Mouse (Mus musculus): ENCODE measurements around the gene Olfr1417.
A peak's percentile ranks its signal among the peaks of the same experiment; 100 is the strongest.

DNA sequence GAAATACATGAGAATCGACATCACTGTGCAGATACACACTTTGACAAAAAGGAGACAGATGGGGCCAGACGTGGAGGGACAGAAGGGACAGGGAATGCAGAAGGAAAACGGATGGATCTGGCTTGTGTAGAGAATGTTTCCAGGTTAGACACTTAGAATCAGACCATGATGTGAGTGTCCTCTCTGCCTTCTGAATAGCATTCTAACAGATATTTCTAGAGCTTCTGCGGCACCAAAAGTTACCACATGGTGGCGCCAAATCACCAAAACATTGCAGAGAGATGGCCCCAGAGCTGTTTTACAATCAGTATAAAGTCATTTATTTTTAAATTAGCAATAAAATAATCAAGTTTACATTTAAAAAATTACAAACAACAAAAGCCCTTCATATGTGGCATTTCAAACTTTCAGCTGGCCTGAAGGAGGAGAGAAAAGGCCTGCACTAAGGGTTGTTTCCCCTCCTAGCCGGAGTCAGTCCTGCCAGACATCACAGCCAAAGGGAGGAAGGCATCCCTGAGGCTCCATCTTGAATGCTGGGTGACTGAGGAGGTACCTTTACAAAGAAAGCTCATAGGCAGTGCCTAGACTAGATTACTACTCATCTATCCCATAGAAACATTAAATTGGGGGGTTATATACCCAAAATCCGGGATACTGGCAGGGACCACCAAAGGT is 61.7 kb downstream of the Olfr1417 start:
- TF ChIP-seq CTCF (IDR thresholded peaks at IDR 0.05; ENCODE audit: borderline replicate concordance, extremely low read depth, insufficient read depth, insufficient read length) (peak; percentile 62; the same call in 1 of the 2 replicates), POLR2A (IDR thresholded peaks at IDR 0.05; ENCODE audit: borderline replicate concordance, extremely low read depth, insufficient read depth, insufficient read length, poor library complexity, severe bottlenecking) (no peak)

Data from brain, embryonic 14.5 days (tissue).